Mouse (Mus musculus) layer of hippocampus, adult 8-10 months (tissue): ENCODE results near the gene Pih1d2. TPM values are rescaled to one million over a fixed set of nuclear protein-coding genes. Genes with fewer than 3 reads are reported as not detected.
"Not testable (repeated sequence)": the region's sequence is repeated elsewhere in the genome, so short reads cannot be mapped to it uniquely, and the experiment has no call there.

ENCODE experiments used
- DNase-seq, 2 experiments: peaks; one replicate each; pipeline ENCODE4 v3.0.0; 2022; ENCODE audit warnings: low spot score in 2 of 2
- total RNA-seq, 4 experiments: library from RNA; stranded (reverse); gene quantifications; 2 replicates each; pipeline ENCODE4 v1.2.4; 2022

Gene Pih1d2
- total RNA-seq, 4 experiments from 2014 or later: 2.7 to 6.2 (median 5.7) TPM

- no peak for DNase-seq
Measured at GRCm38 (mm10) chr9:50617794-50618330, 741 bp downstream of the Pih1d2 start.

GRCm38 (mm10) chr9:50630903-50631302 is 13.8 kb downstream of the Pih1d2 start:
- DNase-seq: not testable (repeated sequence)

- no peak for DNase-seq
Measured at GRCm38 (mm10) chr9:50632016-50632688, 15.0 kb downstream of the Pih1d2 start.

GRCm38 (mm10) chr9:50633059-50633458 is 15.9 kb downstream of the Pih1d2 start:
- no peak for DNase-seq

- DNase-seq: no peak
Measured at GRCm38 (mm10) chr9:50634270-50634669, 17.1 kb downstream of the Pih1d2 start.

GRCm38 (mm10) chr9:50646826-50647370 is 29.8 kb downstream of the Pih1d2 start:
- no peak for DNase-seq

- DNase-seq: no peak
Measured at GRCm38 (mm10) chr9:50650503-50650902, 33.4 kb downstream of the Pih1d2 start.

- no peak for DNase-seq
Measured at GRCm38 (mm10) chr9:50658391-50658790, 41.3 kb downstream of the Pih1d2 start.

GRCm38 (mm10) chr9:50658941-50659388 is 41.8 kb downstream of the Pih1d2 start:
- peak in 1 of 2 experiments; percentile 18 for DNase-seq

- DNase-seq: peak; percentile 86 to 87
Measured at GRCm38 (mm10) chr9:50659392-50660217, 42.5 kb downstream of the Pih1d2 start, which contains the start of gene Dlat. Gene Dlat, minus strand, starts transcription at chr9:50659780.

- no peak for DNase-seq
Measured at GRCm38 (mm10) chr9:50660431-50660830, 43.3 kb downstream of the Pih1d2 start.

- DNase-seq: peak; percentile 33 to 43
Measured at GRCm38 (mm10) chr9:50664826-50665225, 47.7 kb downstream of the Pih1d2 start.

GRCm38 (mm10) chr9:50666442-50666841 is 49.3 kb downstream of the Pih1d2 start:
- no peak for DNase-seq

GRCm38 (mm10) chr9:50667579-50668498 is 50.7 kb downstream of the Pih1d2 start:
- no peak for DNase-seq

- peak in 1 of 2 experiments; percentile 35 for DNase-seq
Measured at GRCm38 (mm10) chr9:50670690-50671089, 53.6 kb downstream of the Pih1d2 start.

Other genes with a start within 250 kb of the Pih1d2 start
- gene Plet1, start 122.8 kb upstream of the Pih1d2 start, total RNA-seq: under 1 TPM in 2 of 4 experiments, not detected in 2; 0.36 to 0.39 TPM
- gene Pts, start 88.6 kb upstream of the Pih1d2 start, total RNA-seq: 10 to 100 TPM; 34.3 to 38.0 (median 35.7) TPM
- 10 to 100 TPM; 25.3 to 29.3 (median 27.6) TPM for gene Il18, start 62.5 kb upstream of the Pih1d2 start, total RNA-seq
- gene Bco2, start 62.1 kb upstream of the Pih1d2 start, total RNA-seq: 1 to 10 TPM; 3.2 to 5.4 (median 4.1) TPM
- gene Tex12, start 56.0 kb upstream of the Pih1d2 start, total RNA-seq: not detected
- gene Sdhd, start 13.5 kb upstream of the Pih1d2 start, total RNA-seq: 100 to 1,000 TPM; 108 to 126 (median 114) TPM
- 100 to 1,000 TPM; 182 to 219 (median 194) TPM for gene Timm8b, start 13.4 kb upstream of the Pih1d2 start, total RNA-seq
- gene Nkapd1, start 143 bp downstream of the Pih1d2 start, total RNA-seq: 10 to 100 TPM; 17.0 to 23.7 (median 19.5) TPM
- 100 to 1,000 TPM; 117 to 138 (median 125) TPM for gene Dlat, start 42.5 kb downstream of the Pih1d2 start, total RNA-seq
- 100 to 1,000 TPM in 2 of 4 experiments, 10 to 100 TPM in 2; 67.3 to 107 (median 93.0) TPM for gene Dixdc1, start 122.2 kb downstream of the Pih1d2 start, total RNA-seq
- 1 to 10 TPM in 3 of 4 experiments, under 1 TPM in 1; 0.96 to 2.3 (median 1.8) TPM for gene 2310030G06Rik, start 129.2 kb downstream of the Pih1d2 start, total RNA-seq
- 100 to 1,000 TPM; 136 to 196 (median 167) TPM for gene Cryab, start 134.0 kb downstream of the Pih1d2 start, total RNA-seq
- gene Hspb2, start 135.0 kb downstream of the Pih1d2 start, total RNA-seq: 1 to 10 TPM in 2 of 4 experiments, under 1 TPM in 1, not detected in 1; 0.91 to 2.1 (median 1.5) TPM
- 10 to 100 TPM in 1 of 4 experiments, 1 to 10 TPM in 3; 5.4 to 10.9 (median 6.7) TPM for gene Fdxacb1, start 150.9 kb downstream of the Pih1d2 start, total RNA-seq
- gene Alg9, start 157.7 kb downstream of the Pih1d2 start, total RNA-seq: 10 to 100 TPM; 21.2 to 34.8 (median 31.2) TPM
- 10 to 100 TPM; 23.3 to 33.3 (median 29.2) TPM for gene 1110032A03Rik, start 158.2 kb downstream of the Pih1d2 start, total RNA-seq
- gene Ppp2r1b, start 228.0 kb downstream of the Pih1d2 start, total RNA-seq: 10 to 100 TPM; 17.0 to 20.1 (median 19.4) TPM